Mouse (Mus musculus): ENCODE data around the gene Aifm1. TPM values are rescaled to one million over a fixed set of nuclear protein-coding genes. Genes with fewer than 3 reads are reported as not detected.

The Aifm1 gene
- 45.9 TPM in 2 replicates for polyA plus RNA-seq (2015; fragmentation: Nextera tagmentation; extraction: Ambion mirVana)

- Histone ChIP-seq H3K9me3 (ENCODE audit: control insufficient read depth, low read length) (no peaks in the 10 kb centered on the region), H3K27me3 (ENCODE audit: control insufficient read depth, insufficient read depth, low read length) (no peaks in the 10 kb centered on the region), H3K4me2 (replicated peaks; ENCODE audit: low read depth) (peak within 1 kb of the TSS; percentile 53)
Observed at GRCm38 (mm10) chrX:48513166-48513807, at the start of gene Aifm1. Aifm1 (minus strand) TSS chrX:48513563.

GRCm38 (mm10) chrX:48532175-48532574 is 18.8 kb upstream of the Aifm1 start:
- Histone ChIP-seq H3K9ac (ENCODE audit: low read length) (no peak overlapping the region), H3K4me2 (replicated peaks; ENCODE audit: low read depth) (no peak overlapping the region), H3K27ac (replicated peaks) (no peak overlapping the region), H3K36me3 (ENCODE audit: control insufficient read depth, insufficient read depth, low read length) (no peaks in the 10 kb centered on the region), H3K4me1 (replicated peaks; ENCODE audit: control insufficient read depth, insufficient read depth) (no peaks in the 10 kb centered on the region), H3K9me3 (ENCODE audit: control insufficient read depth, low read length) (no peaks in the 10 kb centered on the region), H3K27me3 (ENCODE audit: control insufficient read depth, insufficient read depth, low read length) (no peaks in the 10 kb centered on the region), H3K4me3 (ENCODE audit: low read depth, low read length) (no peak overlapping the region)
- DNase-seq (ENCODE audit: low spot score): peak; percentile 72
- WGBS: 37% methylated on average over 3 of the region's 3 CpGs
- 0 out of 2 replicates have a peak, but pooled peaks have one; percentile 54 for ATAC-seq (ENCODE audit: low FRiP score, low TSS enrichment)
- peak; percentile 91 for TF ChIP-seq CTCF (IDR thresholded peaks at IDR 0.05; ENCODE audit: low read depth)
- TF ChIP-seq EP300 (optimal IDR thresholded peaks at IDR 0.05): no peak

More at GRCm38 (mm10) chrX:48513166-48513807, at the start of gene Aifm1:
- H3K4me3 ChIP-seq (ENCODE audit: low read depth, low read length): peak within 1 kb of the TSS; percentile 47
- DNase-seq (ENCODE audit: low spot score) (peak; percentile 92), ATAC-seq (ENCODE audit: low FRiP score, low TSS enrichment) (peak; percentile 99)
- H3K27ac ChIP-seq (replicated peaks): 0 out of 2 replicates have a peak within 1 kb of the TSS, but pooled peaks have one; percentile 18
- 14% methylated on average over 44 of the region's 45 CpGs for WGBS
- TF ChIP-seq CTCF (IDR thresholded peaks at IDR 0.05; ENCODE audit: low read depth): no peak
- no peak for TF ChIP-seq EP300 (optimal IDR thresholded peaks at IDR 0.05)
- no peaks in the 10 kb centered on the region for H3K4me1 ChIP-seq (replicated peaks; ENCODE audit: control insufficient read depth, insufficient read depth)
- no peaks in the 10 kb centered on the region for H3K36me3 ChIP-seq (ENCODE audit: control insufficient read depth, insufficient read depth, low read length)
- peak within 1 kb of the TSS; percentile 54 for H3K9ac ChIP-seq (ENCODE audit: low read length)

- Histone ChIP-seq H3K27ac (replicated peaks) (no peak overlapping the region), H3K9ac (ENCODE audit: low read length) (no peak overlapping the region), H3K36me3 (ENCODE audit: control insufficient read depth, insufficient read depth, low read length) (no peaks in the 10 kb centered on the region), H3K4me2 (replicated peaks; ENCODE audit: low read depth) (no peak overlapping the region), H3K4me3 (ENCODE audit: low read depth, low read length) (no peak overlapping the region), H3K4me1 (replicated peaks; ENCODE audit: control insufficient read depth, insufficient read depth) (no peaks in the 10 kb centered on the region), H3K27me3 (ENCODE audit: control insufficient read depth, insufficient read depth, low read length) (no peaks in the 10 kb centered on the region), H3K9me3 (ENCODE audit: control insufficient read depth, low read length) (no peaks in the 10 kb centered on the region)
- no peak for TF ChIP-seq EP300 (optimal IDR thresholded peaks at IDR 0.05)
- TF ChIP-seq CTCF (IDR thresholded peaks at IDR 0.05; ENCODE audit: low read depth): no peak
- ATAC-seq (ENCODE audit: low FRiP score, low TSS enrichment) (no peak), DNase-seq (ENCODE audit: low spot score) (no peak)
- 37% methylated on average over 2 of the region's 3 CpGs for WGBS
Observed at GRCm38 (mm10) chrX:48526435-48526834, 13.1 kb upstream of the Aifm1 start.

- no peak overlapping the region for H3K4me3 ChIP-seq (ENCODE audit: low read depth, low read length)
- H3K4me1 ChIP-seq (replicated peaks; ENCODE audit: control insufficient read depth, insufficient read depth): no peaks in the 10 kb centered on the region
- no peaks in the 10 kb centered on the region for H3K9me3 ChIP-seq (ENCODE audit: control insufficient read depth, low read length)
- DNase-seq (ENCODE audit: low spot score) (no peak), ATAC-seq (ENCODE audit: low FRiP score, low TSS enrichment) (no peak)
- no peak overlapping the region for H3K4me2 ChIP-seq (replicated peaks; ENCODE audit: low read depth)
- no peaks in the 10 kb centered on the region for H3K27me3 ChIP-seq (ENCODE audit: control insufficient read depth, insufficient read depth, low read length)
- WGBS: 59% methylated on average over 8 of the region's 8 CpGs
- TF ChIP-seq CTCF (IDR thresholded peaks at IDR 0.05; ENCODE audit: low read depth): no peak
- TF ChIP-seq EP300 (optimal IDR thresholded peaks at IDR 0.05): no peak
- H3K36me3 ChIP-seq (ENCODE audit: control insufficient read depth, insufficient read depth, low read length): no peaks in the 10 kb centered on the region
- H3K9ac ChIP-seq (ENCODE audit: low read length): no peak overlapping the region
- no peak overlapping the region for H3K27ac ChIP-seq (replicated peaks)
Observed at GRCm38 (mm10) chrX:48525866-48526265, 12.5 kb upstream of the Aifm1 start.

DNA sequence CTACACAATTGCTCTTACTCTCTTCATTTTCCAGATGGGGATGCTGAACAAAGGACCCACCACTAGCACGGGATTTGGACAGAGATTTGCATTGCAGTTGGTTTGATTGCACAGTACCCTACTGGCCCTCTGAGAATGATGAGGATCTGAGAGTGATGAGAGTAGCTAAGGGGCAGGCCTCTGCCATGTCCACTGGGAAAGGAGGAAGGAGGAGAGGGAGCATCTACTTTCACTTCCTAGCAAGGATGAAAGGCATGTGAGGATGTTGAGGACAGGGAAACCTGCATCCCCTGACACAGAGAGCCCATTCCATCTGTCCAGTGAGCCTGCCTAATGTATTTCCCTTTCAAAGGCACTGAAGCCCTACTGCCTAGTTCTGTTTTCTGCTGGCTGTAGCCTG is 12.0 kb upstream of the Aifm1 start:
- 55% methylated on average over 1 of the region's 1 CpGs for WGBS
- H3K9me3 ChIP-seq (ENCODE audit: control insufficient read depth, low read length): no peaks in the 10 kb centered on the region
- H3K4me3 ChIP-seq (ENCODE audit: low read depth, low read length): no peak overlapping the region
- ATAC-seq (ENCODE audit: low FRiP score, low TSS enrichment): no peak
- no peaks in the 10 kb centered on the region for H3K36me3 ChIP-seq (ENCODE audit: control insufficient read depth, insufficient read depth, low read length)
- TF ChIP-seq EP300 (optimal IDR thresholded peaks at IDR 0.05) (no peak), CTCF (IDR thresholded peaks at IDR 0.05; ENCODE audit: low read depth) (no peak)
- no peaks in the 10 kb centered on the region for H3K27me3 ChIP-seq (ENCODE audit: control insufficient read depth, insufficient read depth, low read length)
- no peak overlapping the region for H3K27ac ChIP-seq (replicated peaks)
- H3K4me2 ChIP-seq (replicated peaks; ENCODE audit: low read depth): no peak overlapping the region
- no peak for DNase-seq (ENCODE audit: low spot score)
- H3K4me1 ChIP-seq (replicated peaks; ENCODE audit: control insufficient read depth, insufficient read depth): no peaks in the 10 kb centered on the region
- H3K9ac ChIP-seq (ENCODE audit: low read length): no peak overlapping the region

DNA sequence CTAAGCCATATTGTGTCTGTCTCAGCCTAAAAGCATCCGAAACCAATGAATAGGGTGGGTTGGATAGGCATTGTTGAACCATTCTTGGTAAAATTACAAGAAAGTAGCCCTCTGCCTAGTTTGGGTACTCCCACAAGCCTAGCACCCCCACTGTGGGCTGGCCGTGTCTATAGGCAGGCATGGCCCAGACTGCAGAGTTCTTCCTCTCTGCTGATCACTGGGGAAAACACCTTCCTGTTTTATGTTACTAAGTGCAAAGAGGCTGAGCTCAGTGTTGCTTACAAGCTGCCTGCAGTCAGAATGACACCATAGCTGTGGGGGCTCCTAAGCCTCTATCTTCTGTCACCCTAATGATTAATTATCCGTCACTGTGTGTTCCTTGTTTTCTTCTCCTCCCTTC is 10.1 kb upstream of the Aifm1 start:
- TF ChIP-seq EP300 (optimal IDR thresholded peaks at IDR 0.05) (no peak), CTCF (IDR thresholded peaks at IDR 0.05; ENCODE audit: low read depth) (no peak)
- Histone ChIP-seq H3K27me3 (ENCODE audit: control insufficient read depth, insufficient read depth, low read length) (no peaks in the 10 kb centered on the region), H3K36me3 (ENCODE audit: control insufficient read depth, insufficient read depth, low read length) (no peaks in the 10 kb centered on the region), H3K4me3 (ENCODE audit: low read depth, low read length) (no peak overlapping the region), H3K4me2 (replicated peaks; ENCODE audit: low read depth) (no peak overlapping the region), H3K9me3 (ENCODE audit: control insufficient read depth, low read length) (no peaks in the 10 kb centered on the region), H3K4me1 (replicated peaks; ENCODE audit: control insufficient read depth, insufficient read depth) (no peaks in the 10 kb centered on the region), H3K27ac (replicated peaks) (no peak overlapping the region), H3K9ac (ENCODE audit: low read length) (no peak overlapping the region)
- no peak for DNase-seq (ENCODE audit: low spot score)
- no peak for ATAC-seq (ENCODE audit: low FRiP score, low TSS enrichment)
- 68% methylated on average over 3 of the region's 3 CpGs for WGBS
